Mouse (Mus musculus) myocyte (in vitro differentiated cells): ENCODE results near the gene Por.

ENCODE experiments used
- CEBPB ChIP-seq: IDR thresholded peaks from 2 replicates; pipeline ENCODE4 v1.6.1; 2011; ENCODE audit warnings: mild to moderate bottlenecking, moderate library complexity; ENCODE audit not compliant: poor library complexity, insufficient read depth, severe bottlenecking
- E2F4 ChIP-seq: IDR thresholded peaks from one replicate; pipeline ENCODE4 v1.6.1; 2011; ENCODE audit warnings: mild to moderate bottlenecking, control low read depth, moderate library complexity; ENCODE audit not compliant: insufficient read depth
- MAX ChIP-seq: IDR thresholded peaks from one replicate; pipeline ENCODE4 v1.6.1; 2011; ENCODE audit warnings: low read depth, mild to moderate bottlenecking, control low read depth
- MYOD1 ChIP-seq, 3 experiments: IDR thresholded peaks; one replicate each; pipeline ENCODE4 v1.6.1; 2011; ENCODE audit warnings: control low read depth in 2 of 3, low read depth in 2 of 3, mild to moderate bottlenecking in 2 of 3, moderate library complexity in 1 of 3; ENCODE audit not compliant: insufficient read length in 2 of 3, control insufficient read depth in 1 of 3
- MYOG ChIP-seq, 3 experiments: IDR thresholded peaks; one replicate each; pipeline ENCODE4 v1.6.1; 2011; ENCODE audit warnings: control low read depth in 2 of 3, low read depth in 2 of 3, mild to moderate bottlenecking in 2 of 3; ENCODE audit not compliant: insufficient read length in 2 of 3, control insufficient read depth in 1 of 3, insufficient read depth in 1 of 3
- POLR2A ChIP-seq: IDR thresholded peaks from one replicate; pipeline ENCODE4 v1.6.1; 2011; ENCODE audit warnings: low read depth, mild to moderate bottlenecking, control low read depth, moderate library complexity; ENCODE audit not compliant: insufficient read length
- POLR2AphosphoS2 ChIP-seq: IDR thresholded peaks from one replicate; pipeline ENCODE4 v1.6.1; 2011; ENCODE audit warnings: low read depth, control low read depth; ENCODE audit not compliant: insufficient read length
- REST ChIP-seq: IDR thresholded peaks from one replicate; pipeline ENCODE4 v1.6.1; 2011; ENCODE audit warnings: mild to moderate bottlenecking, control low read depth, moderate library complexity; ENCODE audit not compliant: insufficient read depth, insufficient read length
- SRF ChIP-seq: IDR thresholded peaks from one replicate; pipeline ENCODE4 v1.6.1; 2011; ENCODE audit warnings: low read depth; ENCODE audit not compliant: control insufficient read depth, insufficient read length
- TCF12 ChIP-seq: IDR thresholded peaks from one replicate; pipeline ENCODE4 v1.6.1; 2011; ENCODE audit warnings: mild to moderate bottlenecking, control low read depth; ENCODE audit not compliant: poor library complexity, insufficient read depth, severe bottlenecking
- TCF3 ChIP-seq: IDR thresholded peaks from one replicate; pipeline ENCODE4 v1.6.1; 2011; ENCODE audit warnings: low read depth, control low read depth; ENCODE audit not compliant: insufficient read length
- USF1 ChIP-seq: IDR thresholded peaks from one replicate; pipeline ENCODE4 v1.6.1; 2011; ENCODE audit warnings: low read depth, mild to moderate bottlenecking, control low read depth, moderate library complexity

DNA sequence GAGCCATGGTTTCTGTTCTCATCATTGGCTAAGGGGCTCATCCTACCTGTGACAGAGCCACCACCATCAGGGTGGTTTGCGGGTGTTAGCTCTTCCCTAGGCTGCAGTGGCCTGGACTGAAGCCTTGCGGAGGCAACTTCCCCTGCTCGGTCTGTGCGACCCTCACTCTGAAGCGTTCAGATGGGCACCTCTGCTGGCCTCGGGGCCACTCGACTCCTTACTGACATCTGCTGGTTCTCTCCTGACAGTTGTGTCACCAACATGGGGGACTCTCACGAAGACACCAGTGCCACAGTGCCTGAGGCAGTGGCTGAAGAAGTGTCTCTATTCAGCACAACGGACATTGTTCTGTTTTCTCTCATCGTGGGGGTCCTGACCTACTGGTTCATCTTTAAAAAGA, 45.8 kb downstream of the Por start:
- TF ChIP-seq SRF (no peak), MAX (no peak), POLR2A (no peak), E2F4 (no peak), CEBPB (no peak), POLR2AphosphoS2 (no peak), MYOG (IDR thresholded peaks at IDR 0.05; ENCODE audit: control insufficient read depth in 1 of 3, insufficient read depth in 1 of 3, insufficient read length in 2 of 3, low read depth in 2 of 3) (no peak), TCF12 (no peak), TCF3 (no peak), MYOD1 (IDR thresholded peaks at IDR 0.05; ENCODE audit: control insufficient read depth in 1 of 3, insufficient read length in 2 of 3, low read depth in 2 of 3) (no peak), REST (no peak), USF1 (no peak)
